Mouse (Mus musculus) olfactory bulb, adult 2 months (tissue): ENCODE measurements at regions not wholly inside any gene's neighbourhood (a gene's known extent, or its start where the extent isn't known, plus 50 kb on each side); places are given as distances from the start of the nearest gene placed in this dataset.

ENCODE experiments used
- CTCF ChIP-seq: fragments of 200-500 bp; IDR thresholded peaks from 2 replicates; pipeline ENCODE4 v1.5.1; 2012; ENCODE audit warnings: low read depth, mild to moderate bottlenecking, low read length, moderate library complexity; ENCODE audit not compliant: insufficient read depth
- POLR2A ChIP-seq: fragments of 200-500 bp; IDR thresholded peaks from 2 replicates; pipeline ENCODE4 v1.6.1; 2012; ENCODE audit warnings: mild to moderate bottlenecking, low read depth, low read length, moderate library complexity; ENCODE audit not compliant: insufficient read depth

DNA sequence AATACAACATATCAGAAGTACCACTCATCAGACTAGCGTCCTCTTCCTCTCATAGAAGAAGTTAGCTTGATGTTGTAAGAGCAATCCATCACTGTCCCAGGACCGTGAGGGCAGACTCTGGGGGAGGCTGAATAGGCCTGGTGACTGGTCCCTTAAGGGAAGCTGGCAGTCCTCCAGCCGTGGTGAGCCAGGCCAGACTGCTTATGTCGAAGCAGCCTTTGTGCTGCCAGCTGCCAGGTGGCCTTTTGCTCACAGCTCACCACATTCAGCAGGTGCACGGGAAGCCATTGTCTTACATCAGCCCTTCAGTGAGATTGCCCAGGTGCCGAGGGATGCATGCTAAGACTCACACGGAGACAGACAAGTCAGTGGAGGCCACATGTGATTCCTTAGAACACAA is 302.8 kb downstream of the Eipr1 start:
- TF ChIP-seq CTCF, result no peak
- TF ChIP-seq POLR2A, result no peak
